Mouse (Mus musculus): ENCODE measurements around the gene Usp53.
"Not testable (repeated sequence)": the region's sequence is repeated elsewhere in the genome, so short reads cannot be mapped to it uniquely, and the experiment has no call there.

The Usp53 gene

GRCm38 (mm10) chr3:122943387-122943890 lies 40.9 kb downstream of the Usp53 start:
- no peak for DNase-seq (ENCODE audit: low spot score)

GRCm38 (mm10) chr3:122939215-122939614 lies 45.1 kb downstream of the Usp53 start:
- no peak for DNase-seq (ENCODE audit: low spot score)

GRCm38 (mm10) chr3:122937176-122937575 lies 47.1 kb downstream of the Usp53 start:
- not testable (repeated sequence) for DNase-seq (ENCODE audit: low spot score)

- DNase-seq (ENCODE audit: low spot score), result no peak
Observed at GRCm38 (mm10) chr3:122932466-122932865, 51.8 kb downstream of the Usp53 start.

- DNase-seq (ENCODE audit: low spot score), result no peak
Observed at GRCm38 (mm10) chr3:122929723-122930122, 54.6 kb downstream of the Usp53 start.

- peak; percentile 84 for DNase-seq (ENCODE audit: low spot score)
Observed at GRCm38 (mm10) chr3:122924009-122924914, 60.0 kb downstream of the Usp53 start, which contains the start of gene 1810037I17Rik. Gene 1810037I17Rik (plus strand): TSS chr3:122924203.

- DNase-seq (ENCODE audit: low spot score), result no peak
Observed at GRCm38 (mm10) chr3:122923147-122923546, 61.2 kb downstream of the Usp53 start.

GRCm38 (mm10) chr3:122921676-122922527 lies 62.4 kb downstream of the Usp53 start:
- DNase-seq (ENCODE audit: low spot score), result no peak

GRCm38 (mm10) chr3:122920572-122921435 lies 63.5 kb downstream of the Usp53 start:
- no peak for DNase-seq (ENCODE audit: low spot score)

GRCm38 (mm10) chr3:122919260-122919659 lies 65.0 kb downstream of the Usp53 start, which contains the start of gene Gm10959:
Gene Gm10959 (minus strand): TSS chr3:122919360.
- DNase-seq (ENCODE audit: low spot score), result no peak

- no peak for DNase-seq (ENCODE audit: low spot score)
Observed at GRCm38 (mm10) chr3:122918672-122919071, 65.6 kb downstream of the Usp53 start.

- DNase-seq (ENCODE audit: low spot score), result no peak
Observed at GRCm38 (mm10) chr3:122916191-122916680, 68.1 kb downstream of the Usp53 start.

- no peak for DNase-seq (ENCODE audit: low spot score)
Observed at GRCm38 (mm10) chr3:122915493-122915892, 68.8 kb downstream of the Usp53 start.

GRCm38 (mm10) chr3:122907841-122908240 lies 76.5 kb downstream of the Usp53 start:
- no peak for DNase-seq (ENCODE audit: low spot score)

GRCm38 (mm10) chr3:122903746-122904433 lies 80.4 kb downstream of the Usp53 start:
- no peak for DNase-seq (ENCODE audit: low spot score)

GRCm38 (mm10) chr3:122898254-122898653 lies 86.1 kb downstream of the Usp53 start:
- DNase-seq (ENCODE audit: low spot score), result no peak

GRCm38 (mm10) chr3:122895189-122895731 lies 89.0 kb downstream of the Usp53 start:
- no peak for DNase-seq (ENCODE audit: low spot score)

- no peak for DNase-seq (ENCODE audit: low spot score)
Observed at GRCm38 (mm10) chr3:122894772-122895171, 89.5 kb downstream of the Usp53 start, which contains the start of gene Fabp2. Gene Fabp2 (plus strand): TSS chr3:122895072.

GRCm38 (mm10) chr3:122888371-122888819 lies 95.9 kb downstream of the Usp53 start:
- no peak for DNase-seq (ENCODE audit: low spot score)

Measured in spleen, adult 12 weeks (tissue).